Mouse (Mus musculus) MEL (cell line): ENCODE results near the gene Dscam. TPM values are rescaled to one million over a fixed set of nuclear protein-coding genes. Genes with fewer than 3 reads are reported as not detected.

Experiments
- DNase-seq: peaks from one replicate; pipeline ENCODE4 v3.0.0; 2011; ENCODE audit warnings: low read depth, low spot score
- H3K27ac ChIP-seq: 2 replicates; pipeline ENCODE4 v1.5.1; 2012; ENCODE audit warnings: low read depth, mild to moderate bottlenecking, control low read depth, low read length, moderate library complexity; ENCODE audit not compliant: control insufficient read depth
- H3K27me3 ChIP-seq, 2 experiments: fragments of 150-350 bp in 1 of 2; sonication (generic) in 1 of 2; 2 replicates each; pipeline ENCODE4 v1.6.1; 2012; ENCODE audit warnings: low read length in 2 of 2, mild to moderate bottlenecking in 2 of 2, improper control_type of control experiment in 1 of 2, moderate library complexity in 1 of 2; ENCODE audit not compliant: insufficient read depth in 2 of 2, control insufficient read depth in 1 of 2
- H3K36me3 ChIP-seq, 2 experiments: 2 replicates each; pipeline ENCODE4 v1.6.1; 2012 to 2014; ENCODE audit warnings: low read length in 2 of 2, improper control_type of control experiment in 1 of 2, inconsistent platforms in 1 of 2, mild to moderate bottlenecking in 1 of 2; ENCODE audit not compliant: insufficient read depth in 2 of 2, control insufficient read depth in 1 of 2
- H3K4me1 ChIP-seq, 2 experiments: fragments of 150-350 bp in 1 of 2; sonication (generic) in 1 of 2; 2 replicates each; pipeline ENCODE4 v1.6.1; 2012; ENCODE audit warnings: low read length in 2 of 2, improper control_type of control experiment in 1 of 2, mild to moderate bottlenecking in 1 of 2; ENCODE audit not compliant: insufficient read depth in 2 of 2, control insufficient read depth in 1 of 2
- H3K4me3 ChIP-seq, 2 experiments: fragments of 150-350 bp in 1 of 2; sonication (generic) in 1 of 2; 2 replicates each; pipeline ENCODE4 v1.5.1; 2012; ENCODE audit warnings: low read depth in 2 of 2, low read length in 2 of 2, mild to moderate bottlenecking in 2 of 2, moderate library complexity in 2 of 2, control low read depth in 1 of 2, improper control_type of control experiment in 1 of 2; ENCODE audit not compliant: control insufficient read depth in 1 of 2, insufficient read depth in 1 of 2
- H3K79me2 ChIP-seq: 2 replicates; pipeline ENCODE4 v1.6.1; 2012; ENCODE audit warnings: mild to moderate bottlenecking, low read length, moderate library complexity; ENCODE audit not compliant: control insufficient read depth, poor library complexity, insufficient read depth
- H3K9ac ChIP-seq: 2 replicates; pipeline ENCODE4 v1.6.1; 2012; ENCODE audit warnings: low read depth, mild to moderate bottlenecking, control low read depth, low read length, moderate library complexity; ENCODE audit not compliant: control insufficient read depth, poor library complexity, severe bottlenecking
- H3K9me3 ChIP-seq: fragments of 150-350 bp; sonication (generic); replicated peaks from 2 replicates; pipeline ENCODE4 v1.6.1; 2012; ENCODE audit warnings: mild to moderate bottlenecking, low read length, improper control_type of control experiment, moderate library complexity; ENCODE audit not compliant: insufficient read depth
- CTCF ChIP-seq, 3 experiments: IDR thresholded peaks in 2 of 3; conservative IDR thresholded peaks in 1 of 3; 2 replicates each; pipeline ENCODE4 v1.5.1; 2011 to 2012; ENCODE audit warnings: low read length in 3 of 3, low read depth in 2 of 3, mild to moderate bottlenecking in 2 of 3, improper control_type of control experiment in 1 of 3, inconsistent platforms in 1 of 3, mixed read lengths in 1 of 3, moderate library complexity in 1 of 3; ENCODE audit not compliant: control insufficient read depth in 1 of 3, insufficient read depth in 1 of 3, poor library complexity in 1 of 3, severe bottlenecking in 1 of 3
- E2F4 ChIP-seq: IDR thresholded peaks from 2 replicates; pipeline ENCODE4 v1.6.1; 2011; ENCODE audit warnings: low read depth, low read length, improper control_type of control experiment, borderline replicate concordance
- EP300 ChIP-seq, 2 experiments: IDR thresholded peaks; 2 replicates each; pipeline ENCODE4 v1.6.1; 2011; ENCODE audit warnings: improper control_type of control experiment in 2 of 2, low read length in 2 of 2, low read depth in 1 of 2, mild to moderate bottlenecking in 1 of 2
- ETS1 ChIP-seq: IDR thresholded peaks from 2 replicates; pipeline ENCODE4 v1.6.1; 2012; ENCODE audit warnings: low read depth, mild to moderate bottlenecking, inconsistent platforms, low read length, improper control_type of control experiment, moderate library complexity
- GATA1 ChIP-seq: IDR thresholded peaks from 2 replicates; pipeline ENCODE4 v1.6.1; 2011; ENCODE audit warnings: low read depth, low read length, improper control_type of control experiment
- JUND ChIP-seq: IDR thresholded peaks from 2 replicates; pipeline ENCODE4 v1.6.1; 2011; ENCODE audit warnings: low read depth, mild to moderate bottlenecking, improper control_type of control experiment, low read length
- MAFK ChIP-seq: IDR thresholded peaks from 2 replicates; pipeline ENCODE4 v1.6.1; 2011; ENCODE audit warnings: low read depth, mild to moderate bottlenecking, low read length, improper control_type of control experiment, borderline replicate concordance
- MAX ChIP-seq: IDR thresholded peaks from 2 replicates; pipeline ENCODE4 v1.6.1; 2011; ENCODE audit warnings: low read length, improper control_type of control experiment
- MEF2A ChIP-seq: IDR thresholded peaks from 2 replicates; pipeline ENCODE4 v1.6.1; 2014; ENCODE audit warnings: low read depth, mild to moderate bottlenecking, inconsistent platforms, low read length, improper control_type of control experiment; ENCODE audit not compliant: poor library complexity, insufficient replicate concordance, severe bottlenecking; ENCODE audit errors: extremely low read depth
- MYC ChIP-seq: IDR thresholded peaks from 2 replicates; pipeline ENCODE4 v1.6.1; 2011; ENCODE audit warnings: low read depth, mild to moderate bottlenecking, low read length, improper control_type of control experiment, moderate library complexity
- RCOR1 ChIP-seq: IDR thresholded peaks from 2 replicates; pipeline ENCODE4 v1.6.1; 2012; ENCODE audit warnings: low read depth, mild to moderate bottlenecking, inconsistent platforms, low read length, improper control_type of control experiment
- TAL1 ChIP-seq: IDR thresholded peaks from 2 replicates; pipeline ENCODE4 v1.6.1; 2012; ENCODE audit warnings: mild to moderate bottlenecking, inconsistent platforms, low read length, moderate library complexity, mixed read lengths
- TCF12 ChIP-seq: IDR thresholded peaks from 2 replicates; pipeline ENCODE4 v1.6.1; 2014; ENCODE audit warnings: low read depth, mild to moderate bottlenecking, inconsistent platforms, low read length, improper control_type of control experiment, moderate library complexity
- USF2 ChIP-seq, 2 experiments: IDR thresholded peaks; 2 replicates each; pipeline ENCODE4 v1.6.1; 2011 to 2012; ENCODE audit warnings: improper control_type of control experiment in 2 of 2, low read length in 2 of 2, borderline replicate concordance in 1 of 2, inconsistent platforms in 1 of 2, low read depth in 1 of 2, mild to moderate bottlenecking in 1 of 2; ENCODE audit not compliant: insufficient read depth in 1 of 2
- ZNF384 ChIP-seq: IDR thresholded peaks from 2 replicates; pipeline ENCODE4 v1.6.1; 2012; ENCODE audit warnings: low read depth, mild to moderate bottlenecking, inconsistent platforms, low read length, improper control_type of control experiment
- polyA plus RNA-seq, 2 experiments: library from polyadenylated mRNA; stranded (reverse) in 1 of 2; unstranded in 1 of 2; fragments of >175 nt in 1 of 2; fragments of >200 nt in 1 of 2; gene quantifications; 2 replicates each; pipeline versions ENCODE4 v1.2.1 to v1.2.4; 2012; ENCODE audit warnings: low replicate concordance in 2 of 2, low read depth in 1 of 2; ENCODE audit not compliant: insufficient read length in 2 of 2, insufficient read depth in 1 of 2, missing spikeins in 1 of 2
- total RNA-seq: library from RNA; depleted of rRNA; stranded (reverse); fragments of 300-350 nt; gene quantifications from 2 replicates; pipeline ENCODE4 v1.2.3, GENCODE M21; 2012

Dscam gene
- total and polyA plus RNA-seq, 3 experiments = not detected

GRCm38 (mm10) chr16:96907081-96907480 lies 263.5 kb downstream of the Dscam start:
- Histone ChIP-seq H3K9ac (no peak overlapping the region), H3K4me1 (peaks cover 18 to 29% of the 10 kb centered on the region in 2 experiments), H3K27me3 (no peaks in the 10 kb centered on the region), H3K9me3 (no peaks in the 10 kb centered on the region), H3K36me3 (peaks cover 0 to 26% of the 10 kb centered on the region in 2 experiments; a peak in 2 of 4 replicates), H3K79me2 (no peaks in the 10 kb centered on the region), H3K4me3 (no peak overlapping the region), H3K27ac (peak overlapping the region; percentile 30)
- TF ChIP-seq CTCF (IDR thresholded peaks at IDR 0.05 in 2 of 3, conservative IDR thresholded peaks at IDR 0.05 in 1 of 3; ENCODE audit: control insufficient read depth in 1 of 3, insufficient read depth in 1 of 3, low read depth in 2 of 3, low read length in 3 of 3, poor library complexity in 1 of 3, severe bottlenecking in 1 of 3) (no peak), E2F4 (no peak), JUND (no peak), TAL1 (no peak), MAX (0 out of 2 replicates have a peak, but pooled peaks have one; percentile 14), GATA1 (no peak), USF2 (IDR thresholded peaks at IDR 0.05; ENCODE audit: borderline replicate concordance in 1 of 2, insufficient read depth in 1 of 2, low read depth in 1 of 2, low read length in 2 of 2) (no peak), ZNF384 (0 out of 2 replicates have a peak, but pooled peaks have one; percentile 11)
- DNase-seq = no peak

- peaks cover 15 to 25% of the 10 kb centered on the region in 2 experiments for H3K4me1 ChIP-seq
- H3K27ac ChIP-seq = no peak overlapping the region
- no peaks in the 10 kb centered on the region for H3K27me3 ChIP-seq
- H3K36me3 ChIP-seq = peaks cover 0 to 22% of the 10 kb centered on the region in 2 experiments; a peak in 2 of 4 replicates
- H3K9ac ChIP-seq = no peak overlapping the region
- DNase-seq = peak; percentile 70
- H3K4me3 ChIP-seq = no peak overlapping the region
- peak; percentile 60 for TF ChIP-seq RCOR1
- TF ChIP-seq EP300 (IDR thresholded peaks at IDR 0.05; ENCODE audit: low read depth in 1 of 2, low read length in 2 of 2) = peak; percentile 80 to 93
- TF ChIP-seq MEF2A = peak; percentile 71; the same call in 1 of the 2 replicates
- TF ChIP-seq TCF12 = peak; percentile 98
- no peak for TF ChIP-seq E2F4
- TF ChIP-seq MAFK = peak; percentile 10; the same call in 1 of the 2 replicates
- no peak for TF ChIP-seq MYC
- TF ChIP-seq TAL1 = peak; percentile 84
- peak; percentile 85 for TF ChIP-seq GATA1
- peak; percentile 86 for TF ChIP-seq ETS1
- no peaks in the 10 kb centered on the region for H3K79me2 ChIP-seq
- H3K9me3 ChIP-seq = no peaks in the 10 kb centered on the region
Measured at GRCm38 (mm10) chr16:96906630-96907029, 263.9 kb downstream of the Dscam start.
